Mouse (Mus musculus): Measurements from ENCODE around the gene Arhgef19.

Arhgef19 gene

DNA sequence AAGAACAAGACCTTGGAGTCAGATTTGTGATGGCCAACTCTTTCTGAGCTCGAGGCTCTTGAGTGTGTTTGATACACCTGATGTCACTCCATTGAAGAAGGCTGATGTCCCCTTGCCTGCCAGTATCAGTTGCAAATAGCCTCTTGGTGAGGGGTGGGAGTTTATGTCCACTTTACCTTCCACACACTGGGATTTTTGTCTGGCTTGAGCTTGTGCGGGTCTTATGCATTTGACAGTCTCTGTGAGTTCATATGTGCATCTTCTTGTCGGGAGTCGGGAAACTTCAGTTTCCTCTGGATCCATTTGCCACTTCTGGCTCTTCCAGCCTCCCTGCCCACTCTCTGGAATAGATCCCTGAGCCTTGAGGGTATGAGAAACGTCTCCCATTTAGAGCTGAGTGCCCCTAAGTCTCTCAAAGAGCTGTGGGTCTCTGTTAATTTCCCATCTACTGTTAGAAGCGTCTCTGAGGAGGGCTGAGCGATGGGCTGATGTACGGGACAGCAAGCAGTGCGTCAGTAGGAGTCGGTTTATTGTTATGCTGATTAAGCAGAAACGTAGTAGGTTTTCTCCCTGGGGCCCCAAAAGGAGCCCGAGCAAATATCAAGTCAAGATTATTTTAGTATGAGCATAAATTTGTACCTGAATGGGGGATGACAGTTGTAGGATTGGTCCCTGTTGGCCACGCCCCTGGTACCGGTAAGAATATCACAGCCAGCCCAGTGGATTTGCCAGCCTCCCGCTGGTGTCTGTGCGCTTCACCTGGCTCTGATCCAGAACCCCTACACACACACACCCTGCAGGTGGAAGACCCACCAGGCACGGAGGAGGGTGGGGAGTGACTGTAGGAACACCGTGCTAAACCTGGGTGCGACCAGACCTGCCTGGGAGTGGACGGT is 559 bp upstream of the Arhgef19 start:
- DNase-seq = no peak

DNA sequence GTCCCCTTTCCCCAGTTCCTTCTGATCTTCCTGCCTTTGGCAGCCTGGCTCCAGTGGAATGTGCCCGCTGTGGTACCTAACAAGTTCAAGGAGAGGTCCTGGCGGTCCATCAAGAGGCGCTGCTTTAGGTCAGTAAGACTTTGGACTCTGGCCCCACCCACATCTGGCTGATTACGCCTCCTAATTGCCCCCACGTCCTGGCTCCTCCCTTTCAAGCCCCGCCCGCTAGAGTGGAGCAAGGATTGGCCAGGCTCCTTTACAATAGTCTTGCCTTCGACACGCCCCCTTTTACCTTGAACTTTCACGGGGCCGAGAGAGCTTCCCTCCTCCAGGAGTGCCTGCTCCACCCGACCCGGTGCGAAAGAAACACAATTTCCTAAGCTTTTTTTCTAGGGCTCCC is 1.3 kb downstream of the Arhgef19 start:
- DNase-seq = no peak

DNA sequence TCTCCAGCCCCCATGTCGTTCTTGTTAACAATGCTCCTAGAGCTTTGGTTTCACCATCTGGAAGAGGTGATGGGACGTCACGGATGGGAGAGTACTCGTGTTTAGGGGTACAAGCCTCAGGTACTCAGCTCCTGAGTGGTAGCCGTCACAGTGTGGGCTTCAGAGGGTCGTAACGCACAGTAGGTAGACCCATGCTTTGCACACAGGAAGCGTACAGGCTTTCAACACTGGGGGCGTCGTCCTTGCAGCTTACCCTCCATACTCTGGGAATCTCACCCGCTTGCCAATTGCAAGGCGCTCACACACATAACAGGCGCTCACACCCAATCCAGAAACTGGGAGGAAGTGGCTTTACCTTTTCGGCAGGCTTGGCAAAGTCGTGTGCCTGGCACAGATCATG is 2.6 kb downstream of the Arhgef19 start:
- DNase-seq = no peak

DNA sequence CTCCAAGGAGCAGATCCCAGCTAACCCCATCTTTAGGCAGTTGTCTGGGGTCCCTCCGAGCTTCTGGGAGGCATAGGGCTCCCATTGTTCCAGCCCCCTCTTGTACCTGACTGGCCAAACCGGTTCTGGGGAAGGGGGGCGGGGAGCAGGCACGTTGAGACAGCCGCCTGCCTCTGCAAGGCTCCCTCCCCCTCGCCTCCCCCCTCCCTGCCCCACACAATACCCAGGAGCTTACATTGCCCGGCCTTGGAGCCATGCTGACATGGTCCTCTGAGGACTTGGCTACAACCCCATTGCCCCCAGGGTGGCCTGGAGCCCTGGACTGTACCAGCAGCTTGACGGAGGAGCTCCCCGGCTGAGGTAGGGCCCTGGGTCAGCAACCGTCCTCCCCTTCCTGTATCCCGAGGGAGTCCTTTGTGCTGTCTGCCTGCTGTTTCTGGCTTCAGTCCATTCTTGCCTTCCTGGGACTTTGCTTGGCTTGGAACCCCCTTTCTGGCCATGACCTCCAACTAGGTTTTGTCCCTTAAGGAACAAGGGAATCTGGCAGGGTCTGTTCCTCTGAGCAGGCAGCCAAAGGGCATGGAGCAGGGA is 3.4 kb downstream of the Arhgef19 start:
- no peak for DNase-seq

DNA sequence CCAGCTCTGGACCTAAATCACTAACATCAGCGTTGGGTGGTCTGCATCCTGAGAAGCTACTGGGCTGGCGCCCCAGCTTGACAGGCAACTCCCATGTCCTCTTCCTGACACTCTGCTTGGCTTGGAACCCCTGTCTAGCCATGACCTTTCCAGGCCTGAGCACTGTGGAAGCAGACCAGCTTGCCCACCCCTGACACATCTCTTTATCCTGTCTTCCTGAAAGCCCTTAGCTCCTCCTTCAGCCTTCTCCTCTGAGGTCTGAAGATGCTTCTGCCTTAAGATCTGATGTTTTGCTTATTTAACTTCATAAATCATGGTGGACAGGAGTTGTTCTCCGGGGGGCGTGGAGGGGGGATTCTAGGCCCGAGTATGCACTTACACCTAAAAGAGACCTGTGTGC is 4.3 kb downstream of the Arhgef19 start:
- DNase-seq = no peak

DNA sequence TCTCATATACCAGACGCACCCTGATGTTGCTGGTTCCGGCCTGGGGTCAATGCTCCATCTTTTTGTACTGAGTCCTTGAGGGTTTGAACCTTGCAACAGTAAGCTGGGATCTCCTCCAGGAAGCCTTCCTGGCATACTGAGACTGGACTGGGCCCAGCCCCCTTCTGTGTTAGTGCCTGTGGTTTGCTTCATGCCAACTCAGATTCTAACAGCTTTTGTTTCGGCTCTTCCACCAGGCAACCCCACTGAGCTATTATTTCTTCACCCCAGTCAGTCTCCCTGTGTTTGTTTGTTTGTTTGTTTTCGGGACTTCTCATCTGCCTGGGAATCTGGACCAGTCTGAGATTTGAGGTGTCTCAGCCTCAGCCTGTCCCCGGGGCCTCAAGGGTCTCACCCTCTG is 5.1 kb downstream of the Arhgef19 start:
- DNase-seq = no peak

DNA sequence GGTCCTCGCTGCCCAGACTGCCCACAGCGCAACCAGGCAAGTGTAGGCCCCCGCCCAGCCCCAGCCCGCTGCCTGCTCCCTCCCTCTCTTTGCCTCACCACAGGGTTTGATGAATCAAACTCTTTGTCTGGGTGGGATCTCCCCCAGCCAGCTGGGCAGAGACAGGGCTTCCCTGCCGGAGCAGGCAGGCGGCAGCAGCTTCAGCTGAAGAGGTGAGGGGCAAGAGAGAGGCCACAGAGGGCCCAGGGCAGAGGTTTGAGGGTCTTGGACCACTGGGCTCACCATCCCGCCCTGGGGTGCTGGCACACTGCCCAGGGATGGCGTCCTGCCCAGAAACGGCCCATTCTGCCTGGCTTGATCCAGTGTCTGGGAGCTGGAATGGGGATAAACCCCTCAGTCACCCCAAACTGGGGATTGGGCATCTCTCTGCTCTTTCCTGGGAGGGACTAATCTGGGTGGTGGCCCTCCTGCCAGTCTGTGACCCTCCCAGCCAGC is 5.7 kb downstream of the Arhgef19 start:
- no peak for DNase-seq

DNA sequence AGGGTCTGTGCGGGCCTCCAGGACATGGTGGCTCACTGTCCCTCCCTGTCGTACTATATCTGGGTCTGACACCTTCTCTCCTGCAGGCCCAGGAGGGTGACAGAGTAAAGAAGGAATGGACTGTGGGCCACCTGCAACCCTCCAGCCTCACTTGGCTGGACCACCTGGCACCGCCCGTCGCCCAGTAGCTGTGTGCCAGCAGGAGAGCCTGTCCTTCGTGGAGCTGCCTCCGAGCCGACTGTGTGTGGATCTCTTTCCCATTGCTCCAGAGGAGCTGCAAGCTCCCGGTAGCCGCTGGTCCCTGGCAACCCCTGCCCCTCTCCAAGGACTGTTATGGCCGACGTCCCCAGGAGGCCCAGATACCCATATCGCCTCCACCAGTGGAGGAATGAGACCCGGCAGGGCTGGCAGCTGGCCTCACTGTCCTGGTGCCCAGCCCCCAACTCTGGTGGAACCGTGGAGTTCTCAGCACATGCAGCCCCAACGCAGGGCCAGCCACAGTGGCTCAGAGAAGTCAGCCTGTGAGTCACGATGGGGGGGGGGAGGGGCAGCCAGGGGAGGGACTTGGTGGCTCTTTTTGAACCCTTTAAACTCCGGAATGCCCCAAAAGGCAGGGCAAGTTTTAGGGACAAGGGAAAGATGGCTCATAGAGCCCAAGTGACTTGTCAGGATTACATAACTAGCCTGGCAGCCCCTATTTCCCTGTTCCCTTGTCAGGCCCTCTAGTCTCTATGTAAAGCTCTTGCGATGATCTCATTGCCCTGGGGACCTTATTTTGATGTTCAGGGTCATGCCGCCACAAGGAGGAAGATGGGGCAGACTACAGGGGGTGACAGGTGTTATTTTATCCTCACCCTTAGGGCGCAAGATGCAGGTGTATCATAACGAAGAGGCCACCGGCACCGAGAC is 7.0 kb downstream of the Arhgef19 start:
- no peak for DNase-seq

DNA sequence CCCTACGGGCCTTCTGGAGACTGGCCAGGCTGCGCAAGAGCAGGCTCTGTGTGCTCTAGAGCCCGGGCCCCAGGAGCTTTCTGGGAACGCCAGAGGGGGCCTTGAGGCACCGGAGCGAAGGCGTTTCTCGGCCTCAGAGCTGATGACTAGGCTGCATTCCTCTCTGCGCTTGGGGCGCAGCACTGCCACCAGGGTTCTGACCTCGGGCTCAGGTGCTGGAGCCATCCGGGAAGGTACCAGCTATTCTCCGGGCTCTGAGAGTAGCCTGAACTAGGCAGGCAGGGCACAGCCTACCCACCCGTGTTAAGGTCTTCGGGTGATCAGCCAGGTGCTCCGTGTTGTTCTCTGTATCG is 7.7 kb downstream of the Arhgef19 start:
- DNase-seq = no peak

DNA sequence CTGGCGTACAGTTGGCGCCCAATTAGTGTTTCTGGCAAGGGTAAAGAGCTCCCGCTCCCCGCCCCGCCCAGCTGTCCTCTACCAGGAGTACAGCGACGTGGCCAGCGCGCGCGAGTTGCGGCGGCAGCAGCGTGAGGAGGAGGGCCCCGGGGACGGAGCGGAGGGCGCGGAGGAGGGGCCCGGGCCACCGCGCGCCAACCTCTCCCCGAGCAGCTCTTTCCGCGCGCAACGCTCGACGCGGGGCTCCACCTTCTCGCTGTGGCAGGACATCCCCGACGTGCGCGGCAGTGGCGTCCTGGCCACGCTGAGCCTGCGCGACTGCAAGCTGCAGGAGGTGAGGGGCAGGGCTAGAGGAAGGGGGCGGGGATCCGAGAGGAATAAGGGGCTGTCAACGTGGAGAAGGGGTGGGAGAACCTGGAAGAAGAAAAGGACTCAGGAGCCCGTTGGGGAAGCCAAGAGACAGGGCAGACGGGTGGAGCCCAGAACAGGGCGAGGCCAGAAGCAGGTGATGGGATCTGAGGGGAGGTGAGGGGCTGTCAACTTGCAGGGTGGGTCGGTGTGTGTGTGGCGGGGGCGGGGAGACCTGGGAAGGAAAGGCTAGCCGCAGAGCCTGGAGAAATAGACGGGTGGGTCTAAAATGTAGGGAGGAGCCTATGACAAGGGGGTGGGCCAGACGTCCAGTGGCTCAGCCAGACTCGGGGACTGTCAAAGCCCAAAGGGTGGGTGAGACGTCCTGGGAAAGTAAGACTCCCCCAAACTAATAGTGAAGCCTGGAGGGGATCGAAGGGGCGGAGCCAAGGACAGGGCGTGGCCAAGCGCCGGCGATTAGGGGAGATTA is 8.7 kb downstream of the Arhgef19 start:
- DNase-seq = no peak

DNA sequence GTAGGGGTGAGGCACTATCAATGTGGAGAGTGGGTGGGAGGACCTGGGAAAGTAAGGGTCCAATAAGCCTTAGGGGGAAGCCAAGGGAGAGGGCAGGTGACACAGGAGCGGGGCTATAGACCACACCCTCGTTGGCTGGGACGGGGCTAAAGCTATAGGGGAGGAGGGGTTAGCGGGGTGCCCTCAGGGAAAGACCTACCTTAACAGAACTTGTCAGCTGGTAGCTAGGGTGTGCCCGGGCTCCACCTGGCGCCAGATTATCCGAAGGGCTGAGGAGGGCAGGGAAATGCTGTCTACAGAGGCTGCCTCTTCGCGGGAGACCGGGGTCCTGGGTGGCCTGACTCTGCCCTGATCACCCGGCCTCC is 9.3 kb downstream of the Arhgef19 start:
- no peak for DNase-seq

DNA sequence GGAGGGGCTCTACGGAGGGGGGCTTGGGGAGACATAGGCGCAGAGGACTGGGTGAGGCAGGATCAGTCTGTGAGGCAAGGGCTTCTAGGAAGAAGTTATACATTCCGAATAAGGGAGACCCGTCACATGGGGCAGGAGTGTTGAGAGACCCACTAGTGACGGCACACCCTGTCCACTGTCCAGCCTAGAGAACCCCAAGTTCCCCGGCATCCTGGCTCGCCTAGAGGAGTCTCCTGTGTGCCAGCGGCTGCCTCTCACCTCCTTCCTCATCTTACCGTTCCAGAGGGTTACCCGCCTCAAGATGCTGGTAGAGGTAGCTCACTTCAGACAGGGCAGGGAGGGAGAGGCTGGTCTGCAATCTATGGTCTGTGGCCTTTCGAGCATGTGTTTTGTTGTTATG is 10.1 kb downstream of the Arhgef19 start:
- DNase-seq = no peak

DNA sequence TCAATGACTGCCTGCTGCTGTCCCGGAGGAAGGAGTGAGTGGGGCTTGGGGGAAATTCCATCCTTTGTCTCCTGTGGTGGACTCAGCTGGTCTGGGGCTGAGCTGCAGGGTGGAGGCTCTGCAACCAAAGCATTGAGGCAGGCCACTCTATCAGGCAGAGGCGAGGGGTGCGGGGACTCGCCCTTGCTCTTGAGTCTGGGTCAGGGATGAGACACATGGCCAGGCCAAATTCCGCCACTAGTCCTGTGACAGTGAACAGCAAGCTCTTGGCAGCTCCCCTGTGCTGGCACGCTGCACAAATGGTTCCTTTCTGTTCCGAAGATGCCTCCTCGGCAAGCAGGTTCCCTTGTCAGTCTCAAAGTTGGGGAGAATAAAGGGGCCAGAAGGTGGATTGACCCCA is 11.8 kb downstream of the Arhgef19 start:
- DNase-seq = no peak

DNA sequence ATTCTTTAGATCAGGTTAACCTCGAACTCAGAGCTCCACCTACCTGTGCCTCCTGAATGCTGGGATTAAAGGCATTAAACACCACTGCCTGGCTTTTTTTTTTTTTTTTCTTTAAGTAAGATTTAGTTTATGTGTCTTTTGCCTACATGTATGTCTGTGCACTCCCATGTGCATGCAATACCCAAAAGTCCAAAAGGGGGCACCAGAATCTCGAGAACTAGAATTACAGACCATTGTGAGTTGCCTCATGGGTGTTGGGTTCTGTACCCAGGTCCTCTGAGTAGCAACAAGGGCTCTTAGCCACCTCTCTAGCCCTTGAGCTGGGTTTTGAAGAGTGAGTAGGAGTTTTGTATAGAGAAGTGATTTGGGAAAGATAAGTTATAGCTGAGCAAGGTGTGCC is 13.3 kb downstream of the Arhgef19 start:
- no peak for DNase-seq

DNA sequence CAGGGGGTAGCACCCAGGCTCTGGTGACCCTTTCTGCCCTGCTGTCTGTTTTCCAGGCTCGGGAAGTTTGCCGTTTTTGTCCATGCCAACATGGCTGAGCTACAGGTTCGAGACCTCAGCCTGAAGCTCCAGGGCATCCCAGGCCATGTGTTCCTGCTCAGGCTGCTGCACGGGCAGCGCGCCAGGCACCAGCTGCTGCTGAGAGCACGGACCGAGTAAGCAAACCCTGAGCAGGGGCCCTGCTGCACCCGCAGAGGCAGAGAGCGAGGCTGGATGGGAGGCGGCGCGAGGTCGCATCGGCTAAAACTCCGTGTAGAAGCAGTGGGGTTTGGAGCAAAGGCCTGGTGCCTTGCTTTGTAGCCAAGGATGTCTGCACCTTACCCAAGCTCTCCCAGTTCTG is 14.9 kb downstream of the Arhgef19 start:
- DNase-seq = no peak

DNA sequence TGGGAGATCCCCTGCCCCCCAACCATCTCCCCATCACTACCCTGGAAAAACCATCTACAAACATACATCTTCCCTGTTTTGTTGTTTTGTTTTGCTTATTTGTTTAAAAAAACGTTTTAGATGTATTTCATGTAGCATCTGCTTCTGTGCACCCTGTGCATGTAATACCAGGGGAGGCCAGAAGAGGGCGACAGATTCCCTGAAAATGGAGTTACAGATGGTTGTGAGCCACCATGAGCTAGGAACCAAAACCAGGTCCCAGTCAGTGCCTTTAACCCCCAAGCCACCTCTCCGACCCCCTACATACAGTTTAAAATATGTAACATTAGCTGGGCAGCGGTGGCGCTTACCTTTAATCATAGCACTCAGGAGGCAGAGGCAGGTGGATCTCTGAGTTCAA is 18.1 kb downstream of the Arhgef19 start:
- DNase-seq = no peak

DNA sequence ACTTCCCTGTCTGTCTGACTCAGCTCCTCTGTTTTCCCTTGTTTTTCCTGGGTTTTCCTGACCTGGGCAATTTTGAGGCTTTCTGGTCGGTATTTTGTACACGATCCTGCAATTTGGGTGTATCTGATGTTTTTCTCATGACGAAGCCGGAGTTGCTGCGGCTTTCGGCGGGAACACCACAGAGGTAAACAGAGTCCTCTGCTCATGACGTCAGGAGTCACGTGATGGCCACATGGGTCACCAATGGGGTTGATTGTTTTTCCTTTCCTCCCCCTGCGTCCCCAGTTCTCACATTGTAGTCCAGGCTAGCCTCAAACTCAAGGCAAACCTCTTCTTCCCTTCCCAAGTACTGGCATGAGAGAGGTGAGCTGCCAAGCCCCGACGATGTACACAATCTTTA is 20.1 kb downstream of the Arhgef19 start:
- DNase-seq = no peak

DNA sequence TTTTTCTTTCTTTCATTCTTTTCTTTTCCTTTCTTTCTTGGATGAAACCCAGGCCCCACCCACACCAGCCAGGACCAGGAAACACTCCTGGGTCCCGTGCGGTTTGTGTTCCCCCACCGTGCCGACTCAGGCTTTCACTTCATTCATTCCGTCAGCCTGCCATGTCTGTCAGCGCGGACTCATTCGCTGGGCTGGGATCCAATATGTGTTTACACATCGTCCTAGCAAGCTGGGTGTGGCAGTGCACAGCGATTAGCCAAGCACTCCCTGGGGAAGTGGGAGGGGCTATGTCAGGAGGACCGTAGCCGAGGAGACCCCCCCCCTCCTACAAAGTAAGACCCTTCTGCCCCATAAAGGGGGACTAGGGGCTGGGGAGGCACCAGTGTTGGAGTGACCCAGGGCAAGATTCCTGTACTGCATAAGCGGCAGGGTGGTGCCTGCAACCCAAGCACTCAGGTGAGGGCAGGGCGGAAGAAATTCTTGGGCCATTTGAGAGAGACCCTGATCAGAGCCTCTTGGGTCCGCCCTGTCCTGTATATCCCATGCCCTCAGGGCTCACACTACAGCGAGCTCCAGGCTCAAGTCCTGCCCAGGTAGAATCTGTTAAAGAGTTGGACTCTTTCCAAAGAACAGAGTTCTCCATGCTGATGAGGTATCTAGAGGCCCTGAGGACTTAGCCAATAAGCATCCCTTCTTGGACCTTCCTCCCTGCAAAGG is 20.9 kb downstream of the Arhgef19 start:
- DNase-seq = no peak

DNA sequence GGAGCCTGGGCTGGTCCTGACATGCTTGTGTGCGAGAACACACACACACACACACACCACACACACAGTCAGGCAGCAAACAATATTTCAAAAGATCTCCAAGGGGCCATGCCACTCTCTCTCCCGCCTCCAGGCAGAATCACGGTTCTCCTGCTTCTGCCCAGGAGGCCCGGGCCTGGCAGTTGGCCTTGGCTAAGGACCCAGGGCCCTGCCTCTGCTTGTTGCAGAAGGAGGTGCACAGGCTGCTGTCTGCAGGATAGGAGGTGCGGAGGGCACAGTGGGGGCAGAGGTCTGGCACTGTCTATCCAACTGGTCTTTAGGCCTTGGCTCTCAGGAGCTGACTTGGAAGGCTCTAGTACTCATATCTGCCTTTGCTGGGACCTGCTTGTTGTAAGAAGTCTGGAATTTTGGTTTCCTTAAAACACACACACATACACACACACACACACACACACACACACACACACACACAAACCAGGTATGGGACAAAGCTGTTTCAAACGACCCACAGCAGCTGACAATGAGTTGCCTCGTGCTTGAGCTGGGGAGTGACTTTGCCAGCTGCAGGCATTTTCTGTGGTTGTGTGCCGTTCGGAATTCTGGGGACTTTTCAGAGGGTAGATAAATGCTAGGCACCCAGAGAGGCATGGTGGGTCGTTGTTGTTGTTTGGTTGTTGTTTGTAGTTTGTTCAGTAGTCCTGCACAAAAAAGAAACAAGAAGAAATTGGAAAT is 23.8 kb downstream of the Arhgef19 start:
- DNase-seq = no peak

DNA sequence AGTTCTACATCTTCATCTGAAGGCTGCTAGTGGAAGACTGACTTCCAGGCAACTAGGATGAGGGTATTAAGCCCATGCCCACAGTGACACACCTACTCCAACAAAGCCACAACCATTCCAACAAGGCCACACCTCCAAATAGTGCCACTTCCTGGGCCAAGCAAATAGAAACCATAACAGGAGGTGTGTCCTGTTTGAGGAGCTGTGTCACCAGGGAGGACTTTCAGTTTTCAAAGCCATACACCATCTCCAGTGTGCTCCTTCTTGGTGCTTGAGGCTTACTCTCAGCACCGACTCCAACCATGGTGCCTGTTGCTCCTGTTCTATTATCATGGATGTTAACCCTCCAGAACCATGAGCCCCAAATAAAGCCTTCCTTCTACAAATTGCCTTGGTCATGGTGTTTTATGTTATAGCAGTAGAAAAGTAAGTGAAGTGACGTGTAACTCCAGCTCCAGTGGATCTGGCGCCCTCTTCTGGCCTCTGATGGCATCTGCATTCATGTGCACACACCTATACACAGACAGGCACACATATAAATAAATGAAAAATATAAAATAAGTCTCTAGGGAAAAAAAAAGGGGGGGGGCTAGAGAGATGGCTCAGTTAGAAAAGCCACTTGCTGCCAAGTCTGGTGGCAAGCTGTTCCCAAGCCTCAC is 26.8 kb downstream of the Arhgef19 start:
- no peak for DNase-seq

DNA sequence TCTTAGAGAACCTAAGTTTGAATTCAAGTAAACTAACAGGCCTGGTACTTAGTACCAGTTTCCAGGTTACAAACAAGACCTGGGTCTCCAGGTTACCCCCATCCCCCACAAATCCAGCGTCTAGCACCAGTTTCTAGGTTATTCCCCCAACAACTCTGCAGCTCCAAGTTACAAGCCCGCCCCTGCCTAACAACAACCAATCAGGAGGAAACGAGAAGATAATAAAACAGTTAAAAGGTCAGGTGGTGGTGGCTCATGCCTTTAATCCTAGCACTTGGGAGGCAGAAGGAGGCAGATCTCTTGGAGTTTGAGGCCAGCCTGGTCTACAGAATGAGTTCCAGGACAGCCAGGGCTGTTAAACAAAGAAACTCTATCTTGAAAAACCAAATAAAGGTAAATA is 28.0 kb downstream of the Arhgef19 start:
- no peak for DNase-seq
